Mouse (Mus musculus) ES-E14 (cell line): ENCODE measurements around the gene St7. TPM values are rescaled to one million over a fixed set of nuclear protein-coding genes. Genes with fewer than 3 reads are reported as not detected.

ENCODE experiments used
- DNase-seq: peaks from one replicate; pipeline ENCODE4 v3.0.0-alpha.2; 2013; ENCODE audit warnings: low read depth, low spot score
- H3K27ac ChIP-seq: 2 replicates; pipeline ENCODE4 v1.5.1; 2012; ENCODE audit warnings: low read depth, mild to moderate bottlenecking, low read length, moderate library complexity, mixed read lengths; ENCODE audit not compliant: poor library complexity, insufficient read depth, severe bottlenecking
- H3K36me3 ChIP-seq: 2 replicates; pipeline ENCODE4 v1.6.1; 2012; ENCODE audit warnings: mild to moderate bottlenecking, low read length, moderate library complexity, mixed read lengths; ENCODE audit not compliant: control insufficient read depth, poor library complexity, insufficient read depth, severe bottlenecking
- H3K4me1 ChIP-seq, 2 experiments: fragments of 150-350 bp in 1 of 2; sonication (generic) in 1 of 2; 2 replicates each; pipeline ENCODE4 v1.6.1; 2012; ENCODE audit warnings: low read length in 2 of 2, mild to moderate bottlenecking in 1 of 2, mixed read lengths in 1 of 2; ENCODE audit not compliant: control insufficient read depth in 2 of 2, insufficient read depth in 2 of 2, poor library complexity in 1 of 2
- H3K4me3 ChIP-seq, 2 experiments: fragments of 150-350 bp in 1 of 2; sonication (generic) in 1 of 2; 2 replicates each; pipeline ENCODE4 v1.5.1; 2012; ENCODE audit warnings: low read length in 2 of 2, low read depth in 1 of 2, mild to moderate bottlenecking in 1 of 2, mixed read lengths in 1 of 2; ENCODE audit not compliant: insufficient read depth in 1 of 2, poor library complexity in 1 of 2, severe bottlenecking in 1 of 2
- H3K9ac ChIP-seq: 2 replicates; pipeline ENCODE4 v1.6.1; 2012; ENCODE audit warnings: low read depth, mild to moderate bottlenecking, low read length, mixed read lengths; ENCODE audit not compliant: poor library complexity, insufficient read depth, severe bottlenecking
- H3K9me3 ChIP-seq: fragments of 150-350 bp; sonication (generic); 2 replicates; pipeline ENCODE4 v1.6.1; 2012; ENCODE audit warnings: low read depth, mild to moderate bottlenecking, low read length; ENCODE audit not compliant: control insufficient read depth, insufficient read depth
- CHD2 ChIP-seq: IDR thresholded peaks from 2 replicates; pipeline ENCODE4 v1.6.1; 2014; ENCODE audit warnings: mild to moderate bottlenecking, low read depth, low read length, inconsistent platforms
- HCFC1 ChIP-seq: IDR thresholded peaks from 2 replicates; pipeline ENCODE4 v1.6.1; 2012; ENCODE audit warnings: low read length, inconsistent platforms, borderline replicate concordance; ENCODE audit not compliant: insufficient read depth
- MAFK ChIP-seq: IDR thresholded peaks from 2 replicates; pipeline ENCODE4 v1.6.1; 2014; ENCODE audit warnings: mild to moderate bottlenecking, low read depth, low read length, inconsistent platforms; ENCODE audit not compliant: insufficient read depth
- ZC3H11A ChIP-seq: IDR thresholded peaks from 2 replicates; pipeline ENCODE4 v1.6.1; 2012; ENCODE audit warnings: low read depth, mild to moderate bottlenecking, inconsistent platforms, low read length, borderline replicate concordance
- ZNF384 ChIP-seq: IDR thresholded peaks from 2 replicates; pipeline ENCODE4 v1.6.1; 2012; ENCODE audit warnings: low read depth, low read length, inconsistent platforms
- in situ Hi-C, 2 experiments: fragments of 600-800 bp; cut with MboI; formaldehyde crosslinking; loops; one replicate each; pipeline ENCODE4 v1.15.1; 2025; ENCODE audit warnings: low sequenced_read_pairs in 2 of 2, inconsistent platforms in 1 of 2; ENCODE audit not compliant: unreplicated experiment in 2 of 2
- total RNA-seq: library from RNA; depleted of rRNA; stranded (reverse); fragments of 300-350 nt; gene quantifications from 2 replicates; pipeline ENCODE4 v1.2.3, GENCODE M21; 2012

St7 gene
- total RNA-seq, 1 experiment: 4.2 TPM

- Histone ChIP-seq H3K27ac (no peak overlapping the region), H3K9me3 (no peaks in the 10 kb centered on the region), H3K9ac (no peak overlapping the region), H3K4me1 (no peaks in the 10 kb centered on the region), H3K36me3 (no peaks in the 10 kb centered on the region), H3K4me3 (no peak overlapping the region)
- in situ Hi-C loops: no loop called here
- DNase-seq: no peak
- TF ChIP-seq ZNF384 (no peak), HCFC1 (no peak), ZC3H11A (no peak), CHD2 (no peak), MAFK (no peak)
Observed at GRCm38 (mm10) chr6:17688676-17689075, 4.1 kb upstream of the St7 start.

GRCm38 (mm10) chr6:17693726-17694549 is 1.2 kb downstream of the St7 start:
- no peak for TF ChIP-seq ZNF384
- no peak for TF ChIP-seq HCFC1

GRCm38 (mm10) chr6:17694550-17694951 is 1.8 kb downstream of the St7 start:
- H3K27ac ChIP-seq: no peak overlapping the region
- TF ChIP-seq CHD2 (no peak), ZNF384 (no peak), MAFK (no peak), HCFC1 (no peak), ZC3H11A (no peak)
- no peaks in the 10 kb centered on the region for H3K9me3 ChIP-seq
- in situ Hi-C loops: no loop called here
- H3K4me3 ChIP-seq: peak overlapping the region; percentile 55 to 70
- DNase-seq: peak; percentile 15
- no peaks in the 10 kb centered on the region for H3K4me1 ChIP-seq
- peak overlapping the region; percentile 77 for H3K9ac ChIP-seq
- H3K36me3 ChIP-seq: no peaks in the 10 kb centered on the region

More at GRCm38 (mm10) chr6:17693726-17694549, 1.2 kb downstream of the St7 start:
- H3K27ac ChIP-seq: no peak overlapping the region
- in situ Hi-C loops: no loop called here
- peak overlapping the region; percentile 70 to 89 for H3K4me3 ChIP-seq
- H3K4me1 ChIP-seq: no peaks in the 10 kb centered on the region
- no peak for DNase-seq
- peak overlapping the region; percentile 77 for H3K9ac ChIP-seq
- no peaks in the 10 kb centered on the region for H3K9me3 ChIP-seq
- no peaks in the 10 kb centered on the region for H3K36me3 ChIP-seq

GRCm38 (mm10) chr6:17696321-17696734 is 3.6 kb downstream of the St7 start:
- H3K9ac ChIP-seq: no peak overlapping the region
- in situ Hi-C loops: no loop called here
- peak; percentile 36 for DNase-seq
- no peaks in the 10 kb centered on the region for H3K9me3 ChIP-seq
- H3K4me3 ChIP-seq: peak overlapping the region in 1 of 2 experiments; percentile 63; a peak in 2 of 4 replicates
- H3K27ac ChIP-seq: no peak overlapping the region
- H3K36me3 ChIP-seq: no peaks in the 10 kb centered on the region
- 0 out of 2 replicates have a peak, but pooled peaks have one; percentile 26 for TF ChIP-seq ZC3H11A
- TF ChIP-seq MAFK: no peak
- no peaks in the 10 kb centered on the region for H3K4me1 ChIP-seq
